Mouse (Mus musculus) heart, embryonic 10.5 days (tissue): ENCODE measurements around the gene Rbck1. TPM values are rescaled to one million over a fixed set of nuclear protein-coding genes. Genes with fewer than 3 reads are reported as not detected.

Source experiments
- DNase-seq: peaks from one replicate; pipeline ENCODE4 v3.0.0-alpha.2; 2017; ENCODE audit warnings: low spot score
- H3K27ac ChIP-seq: fragments of 300-500 bp; sonication (generic); 2 replicates; pipeline ENCODE4 v1.5.1; 2016; ENCODE audit warnings: mild to moderate bottlenecking
- H3K27me3 ChIP-seq: fragments of 300-500 bp; sonication (generic); 2 replicates; pipeline ENCODE4 v1.6.1; 2016; ENCODE audit warnings: mild to moderate bottlenecking; ENCODE audit not compliant: poor library complexity, insufficient read depth, severe bottlenecking
- H3K36me3 ChIP-seq: fragments of 300-500 bp; sonication (generic); 2 replicates; pipeline ENCODE4 v1.6.1; 2016; ENCODE audit warnings: mild to moderate bottlenecking, moderate library complexity
- H3K4me1 ChIP-seq: fragments of 300-500 bp; sonication (generic); 2 replicates; pipeline ENCODE4 v1.6.1; 2016; ENCODE audit warnings: mild to moderate bottlenecking
- H3K4me3 ChIP-seq: fragments of 300-500 bp; sonication (generic); 2 replicates; pipeline ENCODE4 v1.5.1; 2016; ENCODE audit warnings: mild to moderate bottlenecking, moderate library complexity
- H3K9me3 ChIP-seq: fragments of 300-500 bp; sonication (generic); 2 replicates; pipeline ENCODE4 v1.6.1; 2016; ENCODE audit warnings: mild to moderate bottlenecking, moderate library complexity
- WGBS: fragments of 180-500 bp; shearing (Covaris S2); methylation state at CpG from one replicate; pipeline ENCODE4 v1.1.7; 2016; 5-methylcytosine and 5-hydroxymethylcytosine counted together
- polyA plus RNA-seq: library from polyadenylated mRNA; unstranded; fragments of >200 nt; fragmentation: Nextera tagmentation; extraction: Ambion mirVana; gene quantifications from 2 replicates; pipeline ENCODE4 v1.2.1, GENCODE M21; 2016

The Rbck1 gene
- polyA plus RNA-seq, 1 experiment from 2014 or later, result 89.3 TPM

- Histone ChIP-seq H3K27ac (no peak overlapping the region), H3K36me3 (peaks cover 80% of the 10 kb centered on the region), H3K9me3 (no peaks in the 10 kb centered on the region), H3K4me1 (no peaks in the 10 kb centered on the region), H3K4me3 (no peak overlapping the region), H3K27me3 (no peaks in the 10 kb centered on the region)
- no peak for DNase-seq
- 91% methylated on average over 3 of the region's 3 CpGs for WGBS
These were observed 51.0 kb downstream of the Rbck1 start for GRCm38 (mm10) chr2:152281407-152281806.

- 73% methylated on average over 2 of the region's 2 CpGs for WGBS
- H3K4me1 ChIP-seq, result no peaks in the 10 kb centered on the region
- H3K27ac ChIP-seq, result no peak overlapping the region
- H3K9me3 ChIP-seq, result no peaks in the 10 kb centered on the region
- H3K36me3 ChIP-seq, result peaks cover 85% of the 10 kb centered on the region
- DNase-seq, result no peak
- H3K4me3 ChIP-seq, result no peak overlapping the region
- H3K27me3 ChIP-seq, result no peaks in the 10 kb centered on the region
These were observed 58.8 kb downstream of the Rbck1 start for GRCm38 (mm10) chr2:152273639-152274038.

Other genes with a start within 250 kb of the Rbck1 start
- 8.1 and 9.1 TPM in 2 replicates for gene Srxn1, start 227.1 kb downstream of the Rbck1 start, polyA plus RNA-seq
- 1.9 and 7.2 TPM in 2 replicates for gene Tcf15, start 189.1 kb downstream of the Rbck1 start, polyA plus RNA-seq
- gene Csnk2a1, start 105.8 kb downstream of the Rbck1 start, polyA plus RNA-seq, result 64.0 and 67.0 TPM in 2 replicates
- gene Tbc1d20, start 38.8 kb downstream of the Rbck1 start, polyA plus RNA-seq, result 29.6 and 34.6 TPM in 2 replicates
- 5.1 and 5.3 TPM in 2 replicates for gene Trib3, start 11.4 kb upstream of the Rbck1 start, polyA plus RNA-seq
- gene Nrsn2, start 44.0 kb upstream of the Rbck1 start, polyA plus RNA-seq, result 3.1 and 3.3 TPM in 2 replicates
- 6.7 and 10.5 TPM in 2 replicates for gene Sox12, start 65.4 kb upstream of the Rbck1 start, polyA plus RNA-seq
- 50.6 and 71.3 TPM in 2 replicates for gene Zcchc3, start 82.4 kb upstream of the Rbck1 start, polyA plus RNA-seq
- gene 6820408C15Rik, start 82.9 kb upstream of the Rbck1 start, polyA plus RNA-seq, result 1.2 and 1.4 TPM in 2 replicates
- not detected in 2 replicates for gene Defb23, start 132.0 kb upstream of the Rbck1 start, polyA plus RNA-seq
- gene Defb20, start 144.4 kb upstream of the Rbck1 start, polyA plus RNA-seq, result not detected in 2 replicates
- gene Defb22, start 157.5 kb upstream of the Rbck1 start, polyA plus RNA-seq, result not detected in 2 replicates
- gene Defb26, start 179.0 kb upstream of the Rbck1 start, polyA plus RNA-seq, result not detected in 2 replicates
- gene Defb28, start 185.6 kb upstream of the Rbck1 start, polyA plus RNA-seq, result not detected in 2 replicates
- gene Defb29, start 207.4 kb upstream of the Rbck1 start, polyA plus RNA-seq, result not detected in 2 replicates
- not detected in 2 replicates for gene Gm17416, start 236.7 kb upstream of the Rbck1 start, polyA plus RNA-seq
- not detected in 2 replicates for gene Defb21, start 240.1 kb upstream of the Rbck1 start, polyA plus RNA-seq
- gene Defb19, start 247.7 kb upstream of the Rbck1 start, polyA plus RNA-seq, result 0.40 and 0.58 TPM in 2 replicates